In the genomic region with DNA sequence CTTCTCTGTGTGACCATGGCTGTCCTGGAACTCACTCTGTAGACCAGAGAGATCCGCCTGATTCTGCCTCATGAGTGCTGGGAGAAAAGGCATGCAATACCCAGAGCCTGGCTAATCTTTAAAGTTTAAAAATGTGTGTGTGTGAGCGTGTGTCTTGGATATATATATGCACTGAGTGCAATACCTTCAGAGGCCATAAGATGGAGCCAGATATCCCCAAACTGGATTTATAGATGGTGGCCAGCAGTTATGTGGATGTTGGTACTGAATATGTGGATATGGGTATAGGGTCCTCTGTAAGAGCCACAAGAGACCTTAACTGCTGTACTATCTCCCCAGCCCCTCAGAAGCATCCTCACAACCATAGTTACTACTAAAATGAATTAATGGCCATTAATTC, we compare ENCODE assay signal across 9 mouse cellular contexts.
DNase-seq lines count a peak whose midpoint lies in the region; ATAC-seq and TF ChIP-seq lines count a peak whose summit lies in the region.
"Had no signal": no experiment of that assay in that cellular context is flagged by ENCODE, and none has a peak within 500 bp of the region (broad histone marks: within the 10 kb centered on the region; RNA-seq: fewer than 3 reads in every experiment).

No protein-coding gene starts in this region.

- DNase-seq in adrenal gland, postnatal 14 days, result peak; percentile 31
- DNase-seq in adrenal gland, adult 2 months, result no peak
- peak; percentile 69 for DNase-seq in layer of hippocampus, adult 11-12 months (ENCODE audit: low spot score)
- no peak for DNase-seq in layer of hippocampus, postnatal 36 days
- peak; percentile 59 for DNase-seq in naive thymus-derived CD4-positive, alpha-beta T cell, adult 2 months (ENCODE audit: low read depth)
- DNase-seq in adrenal gland, adult 8-10 months, result no peak

- H3K4me3 ChIP-seq in C2C12 (ENCODE audit: insufficient read depth, poor library complexity, severe bottlenecking), result no peak overlapping the region
- H3K4me3 ChIP-seq: limb, embryonic 13.5 days had no signal

- no peaks in the 10 kb centered on the region for H3K36me3 ChIP-seq in C2C12 (ENCODE audit: control insufficient read depth, insufficient read depth)
- H3K36me3 ChIP-seq: limb, embryonic 13.5 days had no signal

- no peaks in the 10 kb centered on the region for H3K79me3 ChIP-seq in C2C12 (ENCODE audit: low read depth)

- peak; percentile 5 for TF ChIP-seq CTCF in C2C12 (IDR thresholded peaks at IDR 0.05; ENCODE audit: control insufficient read depth, insufficient read depth, insufficient read length)

- no peaks in the 10 kb centered on the region for H3K79me2 ChIP-seq in C2C12 (ENCODE audit: control insufficient read depth, insufficient read depth)

- peaks cover 17% of the 10 kb centered on the region for H3K27me3 ChIP-seq in C2C12 (ENCODE audit: control insufficient read depth, insufficient read depth, insufficient read length)

- ATAC-seq in erythroblast, adult 5-6 weeks (replicated peaks; ENCODE audit: low FRiP score, poor library complexity, severe bottlenecking), result peak; percentile 61; the same call in 1 of the 2 replicates

- H3ac ChIP-seq in C2C12 (ENCODE audit: control insufficient read depth, insufficient read length, low read depth), result no peak overlapping the region

TF ChIP-seq in C2C12, 6 proteins besides CTCF, POLR2A, EP300 and RAD21:
- no peak for TF ChIP-seq USF1 (IDR thresholded peaks at IDR 0.05; ENCODE audit: low read depth)

Comparison
In these comparisons a context has a peak if more than half of its experiments do, and no peak if none do; other contexts are left out.
1. DNase-seq: peak in adrenal gland, postnatal 14 days (single experiment), layer of hippocampus, adult 11-12 months (single experiment) and naive thymus-derived CD4-positive, alpha-beta T cell, adult 2 months (single experiment); none in adrenal gland, adult 2 months (single experiment), layer of hippocampus, postnatal 36 days (0 of 2) and adrenal gland, adult 8-10 months (single experiment).